Mouse (Mus musculus) megakaryocyte, adult 5-6 weeks (primary cell): Measurements from ENCODE around the gene Pex3. TPM values are rescaled to one million over a fixed set of nuclear protein-coding genes. Genes with fewer than 3 reads are reported as not detected.
"Not testable (repeated sequence)": the region's sequence is repeated elsewhere in the genome, so short reads cannot be mapped to it uniquely, and the experiment has no call there.

Experiments used
- ATAC-seq: 2 replicates; pipeline ENCODE4 v1.8.0; 2016; ENCODE audit warnings: mild to moderate bottlenecking, inconsistent platforms; ENCODE audit not compliant: poor library complexity, severe bottlenecking
- total RNA-seq, 2 experiments: library from RNA; stranded (forward) in 1 of 2; stranded (reverse) in 1 of 2; fragments of 153-499, 151-499 nt in 1 of 2; fragments of 221-1000, 200-1000 nt in 1 of 2; gene quantifications; 2 replicates each; pipeline versions ENCODE4 v1.2.3 to v1.2.4; 2015 to 2017

Pex3 gene
- total RNA-seq, 2 experiments from 2014 or later: 25.5 to 38.8 TPM

GRCm38 (mm10) chr10:13539769-13540333 is 13.1 kb downstream of the Pex3 start:
- peak; percentile 98 for ATAC-seq

GRCm38 (mm10) chr10:13536706-13537105 is 16.2 kb downstream of the Pex3 start:
- ATAC-seq: no peak

- no peak for ATAC-seq
These were observed 18.2 kb downstream of the Pex3 start for GRCm38 (mm10) chr10:13534751-13535150.

- no peak for ATAC-seq
These were observed 24.8 kb downstream of the Pex3 start for GRCm38 (mm10) chr10:13528155-13528554.

- no peak for ATAC-seq
These were observed 31.1 kb downstream of the Pex3 start for GRCm38 (mm10) chr10:13521857-13522256.

GRCm38 (mm10) chr10:13502371-13502770 is 50.6 kb downstream of the Pex3 start:
- no peak for ATAC-seq

- ATAC-seq: not testable (repeated sequence)
These were observed 51.4 kb downstream of the Pex3 start for GRCm38 (mm10) chr10:13501533-13501932.

- ATAC-seq: peak; percentile 89
These were observed 51.9 kb downstream of the Pex3 start for GRCm38 (mm10) chr10:13500938-13501496.

- ATAC-seq: peak; percentile 59
These were observed 52.5 kb downstream of the Pex3 start for GRCm38 (mm10) chr10:13500473-13500872.

- ATAC-seq: peak; percentile 57
These were observed 53.6 kb downstream of the Pex3 start, which contains the start of gene Fuca2 for GRCm38 (mm10) chr10:13499331-13499730. Gene Fuca2, plus strand, starts transcription at chr10:13499540.

- ATAC-seq: no peak
These were observed 56.6 kb downstream of the Pex3 start for GRCm38 (mm10) chr10:13496315-13496714.

- ATAC-seq: no peak
These were observed 58.8 kb downstream of the Pex3 start for GRCm38 (mm10) chr10:13493978-13494686.

GRCm38 (mm10) chr10:13489671-13490070 is 63.3 kb downstream of the Pex3 start:
- no peak for ATAC-seq

- no peak for ATAC-seq
These were observed 67.0 kb downstream of the Pex3 start for GRCm38 (mm10) chr10:13485958-13486357.

GRCm38 (mm10) chr10:13479341-13479740 is 73.6 kb downstream of the Pex3 start:
- ATAC-seq: no peak

GRCm38 (mm10) chr10:13475121-13475520 is 77.8 kb downstream of the Pex3 start:
- no peak for ATAC-seq

GRCm38 (mm10) chr10:13474568-13474955 is 78.4 kb downstream of the Pex3 start:
- ATAC-seq: 0 out of 2 replicates have a peak, but pooled peaks have one; percentile 1

Other genes with a start within 250 kb of the Pex3 start
- gene Phactr2, start 78.7 kb downstream of the Pex3 start, total RNA-seq (2015): 31.2 and 40.1 TPM in 2 replicates
- gene Phactr2, start 78.7 kb downstream of the Pex3 start, total RNA-seq (2017): 30.1 and 40.2 TPM in 2 replicates
- 181 and 184 TPM in 2 replicates for gene Fuca2, start 53.6 kb downstream of the Pex3 start, total RNA-seq (2015)
- gene Fuca2, start 53.6 kb downstream of the Pex3 start, total RNA-seq (2017): 95.8 and 116 TPM in 2 replicates
- 4.1 and 5.4 TPM in 2 replicates for gene Adat2, start 248 bp downstream of the Pex3 start, total RNA-seq (2015)
- 1.6 and 2.2 TPM in 2 replicates for gene Adat2, start 248 bp downstream of the Pex3 start, total RNA-seq (2017)